Mouse (Mus musculus): ENCODE results near the gene Zdhhc19. TPM values are rescaled to one million over a fixed set of nuclear protein-coding genes. Genes with fewer than 3 reads are reported as not detected.

The Zdhhc19 gene
- polyA plus RNA-seq, 1 experiment = 0.15 TPM

DNA sequence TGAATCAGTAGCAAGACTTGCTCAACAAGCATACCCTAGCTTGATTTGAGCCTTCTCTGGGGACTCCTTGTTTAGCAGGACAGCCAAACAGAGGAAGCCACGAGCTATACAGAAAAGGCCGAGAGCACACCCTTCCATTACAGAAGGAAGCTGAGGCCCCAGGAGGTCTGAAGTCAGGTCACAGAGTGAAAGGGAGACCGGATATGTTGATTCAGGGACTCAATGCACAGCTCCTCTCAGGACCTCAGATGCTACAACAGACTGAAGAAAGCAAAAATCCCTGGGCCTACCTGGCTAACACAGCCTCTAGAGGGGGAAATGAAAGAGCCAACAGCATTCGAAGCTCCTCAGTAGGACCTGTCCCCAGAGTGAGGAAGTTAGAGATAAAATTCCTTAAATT lies 71.2 kb downstream of the Zdhhc19 start:
- TF ChIP-seq POLR2A (IDR thresholded peaks at IDR 0.05; ENCODE audit: borderline replicate concordance, extremely low read depth, insufficient read depth, insufficient read length, poor library complexity, severe bottlenecking) (no peak), CTCF (IDR thresholded peaks at IDR 0.05; ENCODE audit: borderline replicate concordance, extremely low read depth, insufficient read depth, insufficient read length) (no peak)
- no peak for DNase-seq (ENCODE audit: low read depth)

DNA sequence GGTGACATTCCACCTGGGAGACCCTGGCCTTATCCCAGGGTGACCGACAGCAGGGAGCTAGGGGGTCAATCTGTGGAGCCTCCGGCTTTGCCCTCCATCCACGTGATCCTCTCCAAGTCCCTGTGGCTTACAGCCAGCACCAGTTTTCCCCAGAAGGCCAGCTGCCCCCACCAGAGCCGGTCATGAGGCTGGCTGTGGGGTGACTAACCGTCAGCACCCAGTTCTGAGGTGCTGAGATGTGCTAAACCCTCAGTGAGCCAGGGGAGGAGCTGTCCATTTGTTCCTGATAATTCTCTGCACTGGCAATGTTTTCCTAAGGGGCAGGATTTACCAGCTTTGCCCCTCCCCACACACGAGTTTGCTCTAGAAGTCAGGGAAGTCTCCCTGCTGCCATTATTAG lies 72.3 kb downstream of the Zdhhc19 start:
- no peak for TF ChIP-seq POLR2A (IDR thresholded peaks at IDR 0.05; ENCODE audit: borderline replicate concordance, extremely low read depth, insufficient read depth, insufficient read length, poor library complexity, severe bottlenecking)
- no peak for TF ChIP-seq CTCF (IDR thresholded peaks at IDR 0.05; ENCODE audit: borderline replicate concordance, extremely low read depth, insufficient read depth, insufficient read length)
- no peak for DNase-seq (ENCODE audit: low read depth)

DNA sequence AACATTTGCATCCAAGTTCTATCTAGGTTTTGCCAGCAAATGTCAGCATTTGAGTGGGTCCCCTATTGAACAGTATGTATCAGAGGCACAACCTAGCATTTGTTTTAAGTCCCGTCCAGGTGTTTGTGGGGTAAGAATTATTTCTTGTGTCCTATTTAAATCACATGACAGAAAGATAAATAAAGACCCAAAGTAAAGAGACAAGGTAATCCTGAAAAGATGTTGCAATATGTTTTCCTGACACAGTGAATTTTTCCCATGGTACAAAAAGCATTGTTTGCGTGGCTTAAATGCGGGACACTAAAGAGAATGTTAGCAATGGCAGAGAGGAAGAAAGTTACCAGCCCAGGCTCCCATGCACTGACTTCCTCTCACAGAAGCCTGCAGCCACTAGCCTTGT lies 74.0 kb downstream of the Zdhhc19 start:
- TF ChIP-seq CTCF (IDR thresholded peaks at IDR 0.05; ENCODE audit: borderline replicate concordance, extremely low read depth, insufficient read depth, insufficient read length) (no peak), POLR2A (IDR thresholded peaks at IDR 0.05; ENCODE audit: borderline replicate concordance, extremely low read depth, insufficient read depth, insufficient read length, poor library complexity, severe bottlenecking) (no peak)
- DNase-seq (ENCODE audit: low read depth) = no peak

DNA sequence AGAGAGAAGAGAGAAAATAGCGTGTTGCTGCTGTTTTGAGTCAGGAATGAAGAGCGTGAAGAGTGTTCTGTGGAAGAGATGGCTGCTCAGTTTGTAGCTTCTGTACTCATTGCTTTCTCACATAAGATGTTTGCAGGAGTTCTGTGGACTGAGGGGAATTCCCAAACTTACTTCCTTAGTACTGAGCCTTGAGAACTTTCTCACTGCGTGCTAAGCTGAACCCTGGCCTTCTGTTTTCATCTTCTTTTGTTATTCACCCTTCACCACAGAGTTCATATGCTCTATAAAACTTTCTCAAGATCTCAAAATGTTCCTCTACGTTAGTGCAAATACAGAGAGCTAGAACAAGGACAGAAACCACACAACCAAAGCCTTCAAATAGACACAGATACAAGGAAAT lies 76.5 kb downstream of the Zdhhc19 start:
- no peak for DNase-seq (ENCODE audit: low read depth)
- TF ChIP-seq POLR2A (IDR thresholded peaks at IDR 0.05; ENCODE audit: borderline replicate concordance, extremely low read depth, insufficient read depth, insufficient read length, poor library complexity, severe bottlenecking) (no peak), CTCF (IDR thresholded peaks at IDR 0.05; ENCODE audit: borderline replicate concordance, extremely low read depth, insufficient read depth, insufficient read length) (no peak)

DNA sequence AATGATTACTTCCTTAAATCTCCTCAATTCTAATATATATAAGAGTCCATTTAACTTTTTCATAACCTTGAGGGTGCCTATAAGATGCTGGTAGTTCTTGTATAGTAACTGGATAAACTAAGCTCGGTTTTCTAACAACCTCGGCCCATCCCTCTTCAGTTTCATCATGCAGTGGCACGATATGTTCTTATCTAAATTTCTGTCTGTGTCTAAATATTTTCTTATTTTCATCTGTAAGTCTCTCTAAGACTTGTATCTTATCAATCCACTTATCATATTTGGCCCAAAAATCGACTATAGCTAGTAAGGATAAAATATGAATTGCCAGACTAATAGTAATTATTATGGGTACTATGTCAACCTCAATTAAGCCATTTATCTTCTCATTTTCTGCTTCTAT lies 90.4 kb downstream of the Zdhhc19 start:
- no peak for DNase-seq (ENCODE audit: low read depth)
- TF ChIP-seq CTCF (IDR thresholded peaks at IDR 0.05; ENCODE audit: borderline replicate concordance, extremely low read depth, insufficient read depth, insufficient read length) (no peak), POLR2A (IDR thresholded peaks at IDR 0.05; ENCODE audit: borderline replicate concordance, extremely low read depth, insufficient read depth, insufficient read length, poor library complexity, severe bottlenecking) (no peak)

DNA sequence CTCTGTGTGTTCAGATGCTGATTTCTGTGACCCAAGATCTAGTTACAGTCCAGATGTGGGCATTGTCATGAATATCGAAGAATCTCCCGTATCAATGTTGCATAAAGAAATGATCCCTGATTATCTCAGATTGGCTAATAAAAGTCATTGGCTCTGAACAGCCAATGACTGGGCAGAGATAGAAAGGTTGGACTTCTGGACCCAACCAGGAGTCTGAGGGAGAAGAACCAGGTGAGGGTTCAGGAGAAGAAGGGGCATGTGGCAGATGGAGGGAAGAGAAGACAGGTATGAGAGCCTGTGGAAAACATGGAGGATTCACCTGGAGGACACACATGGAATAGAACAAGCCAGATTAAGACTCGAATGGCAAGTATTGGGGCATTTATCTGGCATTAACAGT lies 92.5 kb downstream of the Zdhhc19 start:
- DNase-seq (ENCODE audit: low read depth) = no peak
- TF ChIP-seq CTCF (IDR thresholded peaks at IDR 0.05; ENCODE audit: borderline replicate concordance, extremely low read depth, insufficient read depth, insufficient read length) = no peak
- no peak for TF ChIP-seq POLR2A (IDR thresholded peaks at IDR 0.05; ENCODE audit: borderline replicate concordance, extremely low read depth, insufficient read depth, insufficient read length, poor library complexity, severe bottlenecking)

DNA sequence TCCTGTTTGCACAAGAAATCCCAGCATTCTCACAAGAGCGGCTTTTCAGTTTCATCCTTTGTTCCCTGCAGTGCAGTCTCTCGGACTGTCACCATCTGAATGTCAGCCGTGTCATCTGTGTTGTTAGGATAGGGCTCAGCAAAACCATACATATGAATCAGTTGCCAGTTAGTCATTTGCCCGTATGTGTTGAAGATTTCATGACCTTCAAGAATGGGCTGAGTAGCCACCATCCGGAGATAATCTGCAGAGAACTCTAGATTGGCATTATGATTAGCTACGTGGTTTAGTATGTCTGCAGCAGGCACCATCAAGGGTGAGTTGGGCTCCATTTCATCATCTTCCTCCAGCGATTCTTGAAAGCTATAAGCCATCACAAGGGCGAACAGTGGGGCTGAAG lies 95.5 kb downstream of the Zdhhc19 start:
- DNase-seq (ENCODE audit: low read depth) = no peak
- TF ChIP-seq POLR2A (IDR thresholded peaks at IDR 0.05; ENCODE audit: borderline replicate concordance, extremely low read depth, insufficient read depth, insufficient read length, poor library complexity, severe bottlenecking) (no peak), CTCF (IDR thresholded peaks at IDR 0.05; ENCODE audit: borderline replicate concordance, extremely low read depth, insufficient read depth, insufficient read length) (no peak)

DNA sequence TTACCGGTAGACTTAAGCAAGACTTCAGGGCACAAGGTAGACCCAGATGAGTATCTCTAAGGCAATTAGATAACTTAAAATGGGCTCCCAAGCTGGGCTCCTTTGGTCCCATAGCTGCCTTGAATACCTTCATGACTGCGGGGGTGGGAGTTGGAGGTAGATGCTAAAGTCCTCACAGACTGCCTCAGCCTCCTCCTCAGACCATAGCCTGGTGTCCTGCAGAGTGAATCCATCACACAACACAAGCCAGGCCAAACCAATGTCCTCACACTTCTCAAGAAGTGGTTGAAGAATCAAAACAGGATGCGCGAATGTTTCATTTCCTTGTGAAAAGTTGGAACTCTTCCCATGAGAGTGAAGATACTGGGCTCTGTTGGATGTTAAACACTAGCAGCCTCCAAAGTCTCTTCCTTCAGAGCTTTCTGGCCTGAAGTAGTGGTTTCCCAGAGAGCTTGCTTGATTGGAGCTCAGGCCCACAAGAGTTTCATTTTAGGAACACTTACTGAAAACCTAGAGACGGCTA lies 97.3 kb downstream of the Zdhhc19 start:
- no peak for DNase-seq (ENCODE audit: low read depth)
- TF ChIP-seq CTCF (IDR thresholded peaks at IDR 0.05; ENCODE audit: borderline replicate concordance, extremely low read depth, insufficient read depth, insufficient read length) = no peak

DNA sequence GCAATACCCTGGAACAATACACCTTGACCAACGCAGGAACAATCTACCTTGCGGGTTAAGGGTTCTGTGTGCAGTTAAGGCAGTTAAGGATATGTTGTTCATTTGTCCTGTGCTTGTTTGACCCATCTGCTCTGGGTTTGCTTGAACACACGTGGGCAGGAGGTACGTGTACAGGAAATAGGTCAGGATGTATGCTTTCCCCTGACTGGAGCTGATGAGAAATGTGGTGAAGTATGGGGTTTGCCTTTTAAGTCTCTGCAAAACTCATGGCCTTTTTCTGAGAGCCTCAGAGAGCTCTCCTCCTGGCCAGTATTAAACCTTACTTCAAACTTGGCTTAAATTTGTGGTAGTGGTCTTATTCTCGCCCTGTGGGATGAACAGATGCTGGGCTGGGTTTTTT lies 97.9 kb downstream of the Zdhhc19 start:
- DNase-seq (ENCODE audit: low read depth) = no peak

DNA sequence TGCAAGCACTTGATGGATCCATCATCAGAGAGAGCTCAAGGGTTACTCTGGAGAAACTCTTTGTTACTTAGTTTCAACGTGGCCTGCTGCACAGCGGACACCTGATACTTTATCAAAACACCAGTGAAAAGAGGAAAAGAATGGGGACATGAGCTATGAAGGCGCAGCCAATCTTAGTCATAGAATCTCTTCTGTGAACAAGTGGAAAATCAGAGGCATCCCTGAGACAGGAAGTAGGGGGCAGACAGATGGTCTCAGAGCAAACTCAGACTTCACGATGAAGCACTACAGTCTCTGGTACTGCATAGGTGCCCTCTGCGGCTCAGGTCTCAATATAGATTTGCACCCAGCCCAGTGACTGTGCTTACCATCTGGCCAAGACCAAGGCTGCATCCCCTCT lies 98.6 kb downstream of the Zdhhc19 start:
- DNase-seq (ENCODE audit: low read depth) = no peak
- TF ChIP-seq POLR2A (IDR thresholded peaks at IDR 0.05; ENCODE audit: borderline replicate concordance, extremely low read depth, insufficient read depth, insufficient read length, poor library complexity, severe bottlenecking) = no peak
- TF ChIP-seq CTCF (IDR thresholded peaks at IDR 0.05; ENCODE audit: borderline replicate concordance, extremely low read depth, insufficient read depth, insufficient read length) = no peak

More for the DNA sequence above, 97.9 kb downstream of the Zdhhc19 start:
- no peak for TF ChIP-seq POLR2A (IDR thresholded peaks at IDR 0.05; ENCODE audit: borderline replicate concordance, extremely low read depth, insufficient read depth, insufficient read length, poor library complexity, severe bottlenecking)

DNA sequence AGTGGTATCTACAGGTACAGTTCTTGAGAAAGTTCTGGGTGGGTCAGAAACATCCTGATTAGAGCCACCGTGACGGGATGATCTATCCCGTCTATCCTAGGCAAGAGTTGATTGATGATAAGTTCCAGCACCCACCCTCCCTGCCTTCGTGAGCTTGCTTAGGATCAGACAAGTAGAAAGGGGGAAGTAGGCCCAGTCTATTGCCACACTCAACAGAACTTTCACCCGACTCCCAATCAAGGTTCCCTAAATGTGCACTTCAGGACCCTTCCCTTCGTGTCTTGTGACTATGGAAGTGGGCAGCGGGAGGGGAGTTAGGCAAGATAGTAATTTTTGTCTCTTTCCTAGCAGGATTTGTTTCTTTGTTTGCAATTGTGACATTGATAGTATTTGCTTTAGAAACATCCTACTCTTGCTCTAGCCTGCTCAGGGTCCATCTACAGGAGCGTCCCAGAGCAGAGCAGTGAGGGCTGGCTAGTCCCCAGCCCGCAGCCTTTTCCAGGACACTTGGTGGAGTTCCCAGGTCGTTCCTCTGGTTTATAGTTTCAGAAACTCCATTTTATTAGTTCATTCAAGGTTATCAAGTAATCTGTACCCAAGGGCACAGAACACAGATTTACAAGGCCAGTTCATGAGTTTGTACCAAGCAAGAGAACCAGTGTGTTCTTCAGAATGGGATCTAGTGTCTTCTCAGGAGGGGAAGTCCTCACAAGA lies 99.2 kb downstream of the Zdhhc19 start:
- no peak for DNase-seq (ENCODE audit: low read depth)
- TF ChIP-seq CTCF (IDR thresholded peaks at IDR 0.05; ENCODE audit: borderline replicate concordance, extremely low read depth, insufficient read depth, insufficient read length) = no peak
- TF ChIP-seq POLR2A (IDR thresholded peaks at IDR 0.05; ENCODE audit: borderline replicate concordance, extremely low read depth, insufficient read depth, insufficient read length, poor library complexity, severe bottlenecking) = no peak

DNA sequence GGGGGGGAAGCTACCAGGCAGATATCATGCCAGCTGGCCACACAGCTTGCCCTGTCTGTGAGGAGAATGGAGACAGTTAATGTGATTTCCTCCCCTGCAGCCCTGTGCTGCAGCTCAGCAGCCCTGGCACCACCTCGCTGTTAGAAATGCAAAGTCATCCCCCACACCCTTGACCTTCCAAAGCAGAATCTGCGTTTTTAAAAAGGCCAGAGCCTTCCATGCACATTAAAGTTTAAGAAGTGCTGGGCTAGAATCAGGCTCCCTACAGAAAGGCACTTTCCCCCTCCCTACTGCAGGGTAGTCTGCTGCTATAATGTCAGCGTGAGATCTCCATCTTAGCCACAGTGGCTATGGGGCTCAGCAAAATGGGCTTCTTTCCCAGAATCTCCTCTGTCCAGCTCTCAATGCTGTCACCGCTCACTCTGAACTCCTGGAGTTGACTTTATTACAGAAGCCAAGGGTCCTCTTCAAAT lies 101.9 kb downstream of the Zdhhc19 start:
- peak; percentile 66 for DNase-seq (ENCODE audit: low read depth)
- TF ChIP-seq CTCF (IDR thresholded peaks at IDR 0.05; ENCODE audit: borderline replicate concordance, extremely low read depth, insufficient read depth, insufficient read length) = no peak
- TF ChIP-seq POLR2A (IDR thresholded peaks at IDR 0.05; ENCODE audit: borderline replicate concordance, extremely low read depth, insufficient read depth, insufficient read length, poor library complexity, severe bottlenecking) = no peak

Data from brain, embryonic 14.5 days (tissue).